Mouse (Mus musculus) megakaryocyte, embryonic 14.5 days (primary cell): ENCODE measurements around the gene Maco1.

Source experiments
- FLI1 ChIP-seq: IDR thresholded peaks from 2 replicates; pipeline ENCODE4 v1.6.1; 2012; ENCODE audit warnings: low read length, inconsistent platforms, mixed read lengths
- GATA1 ChIP-seq: IDR thresholded peaks from 3 replicates; pipeline ENCODE4 v1.6.1; 2012; ENCODE audit warnings: mixed read lengths, low read length, inconsistent platforms, borderline replicate concordance

DNA sequence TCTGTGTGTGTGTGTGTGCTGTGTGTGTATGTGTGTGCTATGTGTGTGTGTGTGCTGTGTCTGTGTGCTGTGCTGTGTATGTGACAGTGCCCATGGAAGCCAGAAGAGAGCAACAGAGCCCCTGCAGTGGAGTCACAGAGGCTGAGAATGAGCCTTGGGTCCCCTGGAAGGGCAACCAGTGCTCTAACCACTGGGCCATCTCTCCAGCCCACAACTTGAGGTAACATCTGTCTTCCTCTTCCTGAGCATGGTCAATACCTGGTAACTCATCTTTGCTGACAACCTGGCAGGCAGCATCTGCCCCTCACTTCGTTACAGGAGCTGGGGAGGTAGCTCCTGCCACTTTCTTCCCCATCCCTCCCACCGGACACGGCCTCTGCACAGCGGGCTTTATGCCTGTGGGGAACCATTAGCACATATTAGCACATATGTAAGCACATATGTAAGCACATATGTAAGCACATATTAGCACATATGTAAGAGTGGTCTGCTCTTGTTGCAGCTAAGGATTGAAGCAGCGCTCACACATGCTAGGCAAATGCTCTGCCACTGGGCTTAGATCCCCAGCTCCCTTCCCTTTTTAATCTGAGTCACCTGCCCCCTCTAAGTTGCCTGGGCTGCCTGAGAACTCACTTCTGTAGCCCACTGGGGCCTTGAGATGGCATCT, 57.2 kb downstream of the Maco1 start:
- TF ChIP-seq GATA1 (no peak), FLI1 (no peak)
